Mouse (Mus musculus) cortical plate, adult 2 months (tissue): Measurements from ENCODE around the gene Cnbp. TPM values are rescaled to one million over a fixed set of nuclear protein-coding genes. Genes with fewer than 3 reads are reported as not detected.

Experiments used
- H3K27ac ChIP-seq: fragments of 200-500 bp; 2 replicates; pipeline ENCODE4 v1.5.1; 2012; ENCODE audit warnings: low read length, control low read depth, inconsistent platforms; ENCODE audit not compliant: insufficient read depth
- H3K4me1 ChIP-seq: fragments of 200-500 bp; 2 replicates; pipeline ENCODE4 v1.6.1; 2011; ENCODE audit warnings: low read length; ENCODE audit not compliant: control insufficient read depth, insufficient read depth
- H3K4me3 ChIP-seq: fragments of 200-500 bp; 2 replicates; pipeline ENCODE4 v1.5.1; 2011; ENCODE audit warnings: mild to moderate bottlenecking, low read length, control low read depth; ENCODE audit not compliant: insufficient read depth
- CTCF ChIP-seq: fragments of 200-500 bp; IDR thresholded peaks from 2 replicates; pipeline ENCODE4 v1.5.1; 2011; ENCODE audit warnings: mild to moderate bottlenecking, control low read depth, low read length; ENCODE audit not compliant: insufficient read depth; ENCODE audit errors: extremely low read depth
- POLR2A ChIP-seq: fragments of 200-500 bp; IDR thresholded peaks from 2 replicates; pipeline ENCODE4 v1.6.1; 2011; ENCODE audit warnings: mild to moderate bottlenecking, low read length, control low read depth; ENCODE audit not compliant: insufficient read depth; ENCODE audit errors: extremely low read depth
- polyA plus RNA-seq: library from polyadenylated mRNA; depleted of rRNA; stranded (reverse); fragments of >200 nt; gene quantifications from 2 replicates; pipeline ENCODE4 v1.2.3, GENCODE M21; 2012; rRNA removed

Cnbp gene
- polyA plus RNA-seq, result 303 and 320 TPM in 2 replicates

GRCm38 (mm10) chr6:87850900-87851614, at the start of gene Cnbp:
Gene Cnbp (minus strand): TSS chr6:87851106.
- Histone ChIP-seq H3K4me1 (peaks cover 6% of the 10 kb centered on the region), H3K4me3 (peak within 1 kb of the TSS; percentile 95), H3K27ac (peak within 1 kb of the TSS; percentile 97)
- TF ChIP-seq POLR2A (peak; percentile 77), CTCF (no peak)

GRCm38 (mm10) chr6:87898028-87898427, 47.1 kb upstream of the Cnbp start:
- H3K4me3 ChIP-seq, result no peak overlapping the region
- no peaks in the 10 kb centered on the region for H3K4me1 ChIP-seq
- no peak overlapping the region for H3K27ac ChIP-seq
- TF ChIP-seq POLR2A (no peak), CTCF (no peak)

- Histone ChIP-seq H3K27ac (no peak overlapping the region), H3K4me3 (no peak overlapping the region), H3K4me1 (peaks cover under 1% of the 10 kb centered on the region; the same call in 1 of the 2 replicates)
- TF ChIP-seq CTCF, result no peak
- no peak for TF ChIP-seq POLR2A
These were observed 43.0 kb upstream of the Cnbp start for GRCm38 (mm10) chr6:87893931-87894330.

- H3K4me3 ChIP-seq, result peak within 1 kb of the TSS; percentile 82
- no peak within 1 kb of the TSS for H3K27ac ChIP-seq
- H3K4me1 ChIP-seq, result peaks cover 5% of the 10 kb centered on the region
- TF ChIP-seq CTCF (peak; percentile 72), POLR2A (peak; percentile 91)
These were observed 36.8 kb upstream of the Cnbp start, which contains the start of gene Copg1 for GRCm38 (mm10) chr6:87887594-87888233. Gene Copg1 (plus strand): TSS chr6:87887814.

DNA sequence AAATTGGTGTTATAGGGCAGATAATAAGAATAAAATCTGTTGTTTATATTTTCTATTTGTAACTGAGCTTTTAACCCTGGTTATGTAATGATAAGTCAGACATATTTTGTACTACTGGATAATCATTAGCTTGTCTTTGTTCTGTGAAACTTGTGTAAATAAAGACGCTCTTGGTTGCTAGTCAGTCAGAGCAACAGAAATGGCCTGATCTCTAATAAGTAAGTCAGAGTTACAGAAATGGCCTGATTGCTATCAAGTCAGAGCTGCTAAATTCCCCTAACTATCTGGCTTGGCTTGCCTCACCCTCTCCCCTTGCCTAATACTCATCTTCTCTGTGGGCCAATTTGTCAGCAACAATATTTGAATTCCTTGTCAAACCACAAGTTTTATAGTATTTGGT, 35.8 kb upstream of the Cnbp start:
- Histone ChIP-seq H3K4me1 (peaks cover 6% of the 10 kb centered on the region), H3K4me3 (no peak overlapping the region), H3K27ac (no peak overlapping the region)
- no peak for TF ChIP-seq CTCF
- no peak for TF ChIP-seq POLR2A

GRCm38 (mm10) chr6:87882816-87883215, 31.9 kb upstream of the Cnbp start:
- Histone ChIP-seq H3K4me3 (no peak overlapping the region), H3K4me1 (peaks cover 3% of the 10 kb centered on the region; the same call in 1 of the 2 replicates), H3K27ac (no peak overlapping the region)
- TF ChIP-seq CTCF (no peak), POLR2A (no peak)

DNA sequence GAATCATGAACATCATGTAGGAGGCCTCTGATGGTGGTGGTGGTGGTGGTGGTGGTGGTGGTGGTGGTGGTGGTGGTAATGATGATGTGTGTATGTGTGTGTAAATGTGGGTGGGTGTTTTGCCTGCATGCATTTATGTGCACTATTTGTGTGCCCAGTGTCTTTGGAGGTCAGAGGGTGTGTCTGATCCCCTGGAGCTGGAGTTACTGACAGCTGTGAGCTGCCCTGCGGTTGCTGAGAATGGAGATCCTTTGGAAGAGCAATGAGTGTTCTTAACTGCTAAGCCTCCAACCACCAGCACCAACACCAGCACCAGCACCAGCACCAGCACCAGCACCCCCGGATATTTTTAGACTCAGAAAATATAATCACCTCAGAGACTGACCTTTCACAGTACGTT, 31.3 kb upstream of the Cnbp start:
- Histone ChIP-seq H3K27ac (no peak overlapping the region), H3K4me3 (no peak overlapping the region)
- no peak for TF ChIP-seq CTCF
- TF ChIP-seq POLR2A, result no peak

DNA sequence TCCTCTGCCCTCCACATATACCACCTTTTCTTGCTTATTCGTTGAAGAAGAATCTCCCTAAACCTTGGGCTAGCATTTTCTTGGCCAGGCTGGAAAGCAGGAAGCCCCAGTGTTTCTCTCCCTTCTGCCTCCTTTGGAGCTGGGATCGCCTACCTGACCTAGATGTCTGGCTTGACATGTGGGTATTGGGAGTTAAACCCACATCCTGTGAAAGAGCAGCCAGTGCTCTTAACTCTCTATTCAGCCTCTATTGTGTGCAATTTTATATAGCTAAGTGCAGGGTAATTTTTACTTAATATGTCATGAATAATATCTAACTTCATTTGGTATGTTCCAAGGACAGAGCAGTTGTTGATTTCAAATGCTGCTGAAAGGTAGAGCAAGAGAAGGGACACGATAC, 28.7 kb upstream of the Cnbp start:
- H3K4me1 ChIP-seq, result peaks cover 3% of the 10 kb centered on the region; the same call in 1 of the 2 replicates
- no peak overlapping the region for H3K4me3 ChIP-seq
- TF ChIP-seq CTCF (no peak), POLR2A (no peak)
- no peak overlapping the region for H3K27ac ChIP-seq

More for the DNA sequence above, 31.3 kb upstream of the Cnbp start:
- peaks cover 3% of the 10 kb centered on the region; the same call in 1 of the 2 replicates for H3K4me1 ChIP-seq

DNA sequence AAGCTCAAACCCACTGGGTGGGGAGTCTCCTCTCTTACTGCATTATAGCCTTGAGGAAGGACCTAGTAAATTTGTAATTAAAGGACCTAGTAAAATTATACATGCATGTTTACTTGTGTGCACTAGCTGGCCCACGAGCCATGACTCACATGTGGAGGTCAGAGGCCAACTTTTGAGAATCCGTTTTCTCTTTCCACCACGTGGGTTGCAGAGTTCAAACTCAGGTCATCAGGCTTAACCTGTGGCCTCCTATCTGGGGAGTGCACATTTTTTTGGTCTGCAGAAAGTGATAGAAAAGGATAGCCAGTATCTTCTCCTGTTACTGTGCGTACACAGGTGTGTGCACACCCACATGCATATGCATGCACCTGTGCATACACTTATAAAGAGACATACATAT, 28.1 kb upstream of the Cnbp start:
- Histone ChIP-seq H3K4me3 (no peak overlapping the region), H3K4me1 (peaks cover 3% of the 10 kb centered on the region; the same call in 1 of the 2 replicates), H3K27ac (no peak overlapping the region)
- TF ChIP-seq CTCF, result no peak
- no peak for TF ChIP-seq POLR2A
